Mouse (Mus musculus): ENCODE measurements around the gene Cx3cr1. TPM values are rescaled to one million over a fixed set of nuclear protein-coding genes. Genes with fewer than 3 reads are reported as not detected.

Cx3cr1 gene
- 0.24 to 0.45 TPM (median 0.36 TPM) in 4 replicates for total RNA-seq (2023)

GRCm38 (mm10) chr9:120069779-120070178, at the start of gene Cx3cr1:
TSS of gene Cx3cr1 (minus strand) at chr9:120069879.

GRCm38 (mm10) chr9:120110211-120111018, 40.7 kb upstream of the Cx3cr1 start, which contains the start of gene Slc25a38:
TSS of gene Slc25a38 (plus strand) at chr9:120110374.

GRCm38 (mm10) chr9:120091696-120092238, 22.1 kb upstream of the Cx3cr1 start, which contains the start of gene Ccr8:
TSS of gene Ccr8 (plus strand) at chr9:120092114.

GRCm38 (mm10) chr9:120023086-120023811, 46.4 kb downstream of the Cx3cr1 start, which contains the start of gene Xirp1:
TSS of gene Xirp1 (minus strand) at chr9:120023598.

GRCm38 (mm10) chr9:119984536-119985011, 85.1 kb downstream of the Cx3cr1 start, which contains the start of gene Csrnp1:
TSS of gene Csrnp1 (minus strand) at chr9:119984658.

GRCm38 (mm10) chr9:119937005-119937773, 132.5 kb downstream of the Cx3cr1 start, which contains the start of the genes Gorasp1 and Ttc21a:
TSS of gene Gorasp1 (minus strand) at chr9:119937565.
TSS of gene Ttc21a (plus strand) at chr9:119937606.

GRCm38 (mm10) chr9:119894339-119895009, 175.2 kb downstream of the Cx3cr1 start, which contains the start of gene Wdr48:
TSS of gene Wdr48 (plus strand) at chr9:119894878.

Other genes starting within 250 kb of the Cx3cr1 start
- not detected in 4 replicates for gene Scn11a, start 244.4 kb downstream of the Cx3cr1 start, total RNA-seq (2023)
- gene Wdr48, start 175.0 kb downstream of the Cx3cr1 start, total RNA-seq (2023): 64.2 to 78.2 TPM (median 70.0 TPM) in 4 replicates
- gene Gorasp1, start 132.3 kb downstream of the Cx3cr1 start, total RNA-seq (2023): 8.6 to 12.9 TPM (median 10.7 TPM) in 4 replicates
- gene Ttc21a, start 132.3 kb downstream of the Cx3cr1 start, total RNA-seq (2023): 0.76 TPM in 1 of 4 replicates, not detected in the others
- 356 to 391 TPM (median 369 TPM) in 4 replicates for gene Csrnp1, start 85.2 kb downstream of the Cx3cr1 start, total RNA-seq (2023)
- gene Xirp1, start 46.3 kb downstream of the Cx3cr1 start, total RNA-seq (2023): 0.19 to 0.77 TPM (median 0.21 TPM) in 3 of 4 replicates, not detected in the other
- not detected in 4 replicates for gene Ccr8, start 22.2 kb upstream of the Cx3cr1 start, total RNA-seq (2023)
- gene Slc25a38, start 40.5 kb upstream of the Cx3cr1 start, total RNA-seq (2023): 31.3 to 41.5 TPM (median 35.2 TPM) in 4 replicates
- gene Rpsa, start 57.8 kb upstream of the Cx3cr1 start, total RNA-seq (2023): 2,133 to 2,269 TPM (median 2,244 TPM) in 4 replicates
- not detected in 4 replicates for gene Mobp, start 79.8 kb upstream of the Cx3cr1 start, total RNA-seq (2023)
- gene Myrip, start 231.6 kb upstream of the Cx3cr1 start, total RNA-seq (2023): not detected in 4 replicates

All from B cell, adult 62 days (primary cell).